Mouse (Mus musculus): Measurements from ENCODE around the gene Tcea3.
A peak's percentile ranks its signal among the peaks of the same experiment; 100 is the strongest.

The Tcea3 gene

DNA sequence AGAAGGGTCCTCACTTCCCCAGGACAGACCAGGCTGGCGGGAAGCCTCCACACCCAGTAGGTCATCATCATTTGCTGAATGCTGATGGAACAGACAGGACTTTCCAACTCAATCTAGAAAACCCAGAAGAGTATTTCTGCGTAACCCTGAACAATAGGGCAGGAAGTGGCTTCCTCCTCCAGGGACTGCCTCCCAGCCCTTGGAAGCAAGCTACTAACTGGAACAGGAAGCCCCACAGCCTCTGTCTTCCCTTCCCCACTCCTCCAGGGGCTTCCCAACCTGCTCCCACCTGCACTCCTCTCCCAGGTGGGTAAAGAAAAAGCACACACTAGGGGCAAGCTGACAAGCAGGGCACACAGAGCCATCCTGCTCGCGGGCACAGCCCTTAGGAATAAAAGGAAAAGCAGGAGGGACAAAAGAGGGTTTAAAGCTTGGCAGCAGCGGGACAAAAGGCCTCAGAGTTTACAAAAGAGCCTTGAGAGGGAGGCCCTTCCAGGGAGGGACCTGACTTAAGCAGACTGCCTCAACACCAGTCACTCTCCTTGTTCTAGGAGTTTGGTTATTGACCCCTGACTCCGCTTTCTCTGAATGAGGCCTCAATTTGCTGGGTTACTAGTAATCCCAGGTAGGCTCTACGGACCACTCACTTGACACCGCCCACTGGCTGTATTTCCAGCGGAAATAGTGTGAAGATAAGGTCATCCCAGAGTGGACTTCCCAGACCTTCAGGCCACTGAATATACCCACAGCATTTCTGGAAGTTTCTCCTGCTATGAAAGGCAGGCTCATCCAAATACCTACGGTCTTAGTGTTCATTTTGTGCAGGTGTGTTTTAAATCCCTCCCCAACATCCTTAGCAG is 35.3 kb downstream of the Tcea3 start:
- no peak for DNase-seq

DNA sequence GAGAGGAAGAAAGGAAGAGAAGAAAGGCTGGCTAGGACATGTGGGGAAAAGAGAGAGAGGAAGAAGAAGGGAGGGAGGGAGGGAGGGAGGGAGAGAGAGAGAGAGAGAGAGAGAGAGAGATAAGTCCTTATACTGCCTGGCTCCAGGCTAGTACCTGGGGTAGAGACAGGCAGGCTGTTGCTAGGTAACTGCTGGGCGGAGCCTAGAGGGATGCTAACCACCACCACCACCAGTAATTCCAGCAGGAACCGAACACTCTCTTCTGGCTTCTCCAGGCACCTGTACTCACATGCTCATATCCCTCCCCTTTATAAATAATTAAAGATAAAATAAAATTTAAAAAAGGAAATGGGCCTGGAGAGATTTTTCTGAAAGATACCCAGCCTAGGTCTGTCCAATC is 36.3 kb downstream of the Tcea3 start:
- peak; percentile 41 for DNase-seq

DNA sequence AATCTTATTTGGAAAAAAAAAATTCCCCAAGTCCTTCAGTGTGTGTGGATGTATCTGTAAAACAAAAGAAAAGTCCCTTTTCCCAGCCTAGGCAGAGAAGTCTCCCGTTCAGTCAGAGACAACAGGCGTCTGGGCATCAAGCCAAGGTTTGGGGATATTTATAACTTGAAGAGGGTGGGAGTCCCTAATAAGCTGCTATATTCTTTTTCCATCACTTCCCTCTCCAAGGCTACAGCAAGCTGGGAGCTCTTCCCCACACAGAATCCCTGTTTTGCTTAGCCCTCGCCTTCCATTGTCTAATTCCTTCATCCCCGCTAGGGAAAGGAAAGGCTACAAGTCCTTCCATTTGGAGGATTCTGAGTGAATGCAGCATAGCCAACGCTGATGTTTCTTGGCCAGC is 36.9 kb downstream of the Tcea3 start, which contains the start of gene Zfp46:
TSS of gene Zfp46 (plus strand) at position 229 of the 400 bp plus-strand sequence.
- peak; percentile 91 for DNase-seq

DNA sequence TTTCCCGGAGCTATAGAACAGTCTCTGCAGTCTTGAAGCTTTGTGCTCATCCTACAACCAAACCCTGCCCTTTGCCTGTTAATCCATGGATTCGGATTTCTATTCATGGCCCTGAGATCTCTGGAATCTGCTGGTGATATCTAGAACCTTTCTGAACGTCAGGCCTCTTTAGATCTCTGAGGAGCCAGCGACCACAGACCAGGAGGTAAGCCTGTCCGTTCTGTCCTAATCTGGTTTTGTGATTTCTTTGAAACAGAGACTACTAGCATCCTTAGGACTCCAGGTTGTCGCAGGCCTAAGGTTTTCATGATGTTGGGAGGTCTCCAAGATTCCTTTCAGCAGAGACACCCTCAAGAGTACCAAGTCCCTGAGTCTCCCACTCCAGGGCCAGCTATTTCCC is 37.4 kb downstream of the Tcea3 start:
- no peak for DNase-seq

DNA sequence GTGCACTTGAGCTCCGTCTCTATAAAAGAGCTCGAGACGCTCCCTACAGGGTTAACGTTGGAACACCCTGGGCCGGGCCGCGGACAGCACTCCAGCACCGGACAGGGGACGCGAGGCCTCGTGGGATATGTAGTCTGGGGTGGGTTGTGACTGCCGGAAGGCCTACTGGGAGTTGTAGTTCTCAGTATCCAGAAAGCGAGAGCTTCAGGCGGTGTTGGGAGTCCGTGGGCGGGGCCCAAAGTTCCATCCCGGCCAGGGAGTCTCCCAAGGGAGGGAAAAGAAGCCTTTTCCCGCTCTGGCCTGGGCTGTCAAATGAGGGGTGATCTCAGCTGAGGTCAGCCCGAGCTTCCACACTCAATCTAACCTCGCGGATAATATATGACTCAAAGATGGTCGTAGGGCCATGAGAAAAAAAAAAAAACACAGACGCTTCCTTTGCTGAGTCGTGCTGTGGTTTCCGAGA is 37.9 kb downstream of the Tcea3 start:
- DNase-seq, result peak; percentile 98

DNA sequence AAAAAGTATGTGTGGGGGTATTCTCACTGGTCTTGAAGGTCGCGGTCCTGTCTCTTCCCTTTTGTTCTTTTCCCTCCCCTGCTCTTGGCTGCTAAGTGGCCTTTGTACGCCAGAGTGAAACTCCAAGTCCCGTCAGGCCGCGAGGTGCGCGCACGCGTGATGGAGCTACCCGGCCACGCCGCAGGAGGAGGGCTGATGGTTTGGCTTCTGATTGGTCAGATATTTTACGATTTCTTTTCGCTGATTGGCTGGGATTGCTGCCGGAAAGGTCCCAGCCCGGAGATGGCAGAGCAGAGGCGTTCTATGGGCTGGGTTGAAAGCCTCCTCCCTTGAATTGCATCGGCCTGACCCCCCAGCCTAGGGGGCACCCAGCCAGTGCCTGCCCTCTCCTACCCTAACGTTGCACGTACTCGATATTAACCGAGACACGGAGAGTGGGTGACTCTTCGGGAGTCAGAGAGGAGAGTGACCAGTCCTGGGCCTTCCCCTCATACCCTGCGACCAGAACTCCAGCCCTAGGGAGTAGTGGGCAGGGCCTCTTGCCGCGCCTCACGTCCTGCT is 38.4 kb downstream of the Tcea3 start:
- DNase-seq, result peak; percentile 97

DNA sequence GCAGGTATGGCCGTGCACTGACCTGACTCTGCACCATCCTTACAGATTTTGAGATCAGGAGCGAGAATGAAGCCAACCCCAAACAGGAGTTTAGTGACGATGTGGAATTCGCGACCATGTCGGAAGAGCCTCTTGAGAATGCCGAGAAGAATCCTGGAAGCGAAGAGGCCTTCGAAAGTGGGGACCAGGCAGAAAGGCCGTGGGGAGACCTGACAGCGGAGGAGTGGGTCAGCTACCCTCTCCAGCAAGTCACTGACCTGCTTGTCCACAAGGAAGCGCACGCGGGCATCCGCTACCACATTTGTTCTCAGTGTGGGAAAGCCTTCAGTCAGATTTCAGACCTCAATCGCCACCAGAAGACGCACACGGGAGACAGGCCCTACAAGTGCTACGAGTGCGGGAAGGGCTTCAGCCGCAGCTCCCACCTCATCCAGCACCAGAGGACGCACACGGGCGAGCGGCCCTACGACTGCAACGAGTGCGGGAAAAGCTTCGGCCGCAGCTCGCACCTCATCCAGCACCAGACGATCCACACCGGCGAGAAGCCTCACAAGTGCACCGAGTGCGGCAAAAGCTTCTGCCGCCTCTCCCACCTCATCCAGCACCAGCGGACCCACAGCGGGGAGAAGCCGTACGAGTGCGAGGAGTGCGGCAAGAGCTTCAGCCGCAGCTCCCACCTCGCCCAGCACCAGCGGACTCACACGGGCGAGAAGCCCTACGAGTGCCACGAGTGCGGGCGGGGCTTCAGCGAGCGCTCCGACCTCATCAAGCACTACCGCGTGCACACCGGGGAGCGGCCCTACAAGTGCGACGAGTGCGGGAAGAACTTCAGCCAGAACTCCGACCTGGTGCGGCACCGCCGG is 42.6 kb downstream of the Tcea3 start:
- no peak for DNase-seq

DNA sequence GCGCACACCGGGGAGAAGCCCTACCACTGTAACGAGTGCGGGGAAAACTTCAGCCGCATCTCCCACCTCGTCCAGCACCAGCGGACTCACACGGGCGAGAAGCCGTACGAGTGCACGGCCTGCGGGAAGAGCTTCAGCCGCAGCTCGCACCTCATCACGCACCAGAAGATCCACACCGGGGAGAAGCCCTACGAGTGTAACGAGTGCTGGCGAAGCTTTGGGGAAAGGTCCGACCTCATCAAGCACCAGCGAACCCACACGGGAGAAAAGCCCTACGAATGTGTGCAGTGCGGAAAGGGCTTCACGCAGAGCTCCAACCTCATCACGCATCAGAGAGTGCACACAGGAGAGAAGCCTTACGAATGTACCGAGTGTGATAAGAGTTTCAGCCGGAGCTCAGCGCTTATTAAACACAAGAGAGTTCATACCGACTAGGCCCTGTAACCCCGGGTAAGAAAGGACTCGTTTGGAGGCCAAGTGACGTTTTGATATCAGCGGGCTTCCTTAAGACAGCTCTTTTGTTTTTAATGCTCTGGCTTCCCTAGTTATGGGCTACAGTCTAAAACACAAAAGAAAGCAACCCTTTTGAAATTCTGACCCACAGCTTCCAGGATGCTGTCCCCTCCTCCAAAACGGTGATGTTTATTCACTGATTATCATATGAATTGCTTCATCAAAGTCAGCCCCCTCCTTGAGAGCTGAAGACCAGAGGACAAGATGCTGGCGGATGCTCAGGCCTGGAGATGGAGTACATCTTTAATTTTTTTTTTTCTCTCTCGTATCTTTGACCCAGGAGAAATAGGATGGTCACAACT is 43.5 kb downstream of the Tcea3 start:
- no peak for DNase-seq

DNA sequence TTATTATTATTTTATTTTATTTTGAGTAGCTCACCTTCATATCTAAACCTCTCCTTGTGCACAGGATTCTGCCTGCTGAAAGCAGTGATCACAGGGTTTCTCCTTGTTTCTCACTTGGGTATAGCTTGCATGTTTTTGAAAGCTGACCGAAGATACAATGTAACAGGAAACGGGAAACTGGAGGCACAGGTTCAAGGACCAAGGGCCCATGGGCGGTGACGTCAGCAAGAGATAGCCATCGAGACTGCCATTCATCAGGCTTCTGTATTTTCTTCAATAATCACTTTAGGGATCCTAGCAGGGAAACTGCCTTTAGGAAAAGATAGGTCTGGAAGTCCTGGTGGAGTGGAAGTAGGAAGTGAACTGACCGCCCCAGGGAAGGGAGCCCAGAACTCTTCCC is 44.2 kb downstream of the Tcea3 start:
- DNase-seq, result no peak

DNA sequence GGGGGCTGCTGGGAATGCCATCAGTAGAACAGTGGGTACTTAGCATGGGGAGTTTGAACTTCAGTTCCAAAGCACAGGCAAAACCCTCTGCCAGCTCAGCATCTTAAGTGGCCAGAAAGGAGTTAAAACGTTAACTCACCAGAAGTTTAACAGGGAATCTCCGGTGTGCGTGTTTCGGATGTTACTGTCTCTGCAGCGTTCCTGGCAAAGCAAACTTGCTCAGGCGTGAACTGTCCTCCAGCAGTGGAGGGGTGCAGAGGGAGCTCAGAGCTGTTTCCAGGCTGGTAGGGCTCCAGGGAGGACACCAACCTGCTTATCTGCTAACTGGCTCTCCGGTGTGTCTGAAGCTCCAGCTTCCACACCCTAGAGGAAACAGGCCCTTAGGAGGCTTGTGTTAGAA is 48.4 kb downstream of the Tcea3 start:
- no peak for DNase-seq

DNA sequence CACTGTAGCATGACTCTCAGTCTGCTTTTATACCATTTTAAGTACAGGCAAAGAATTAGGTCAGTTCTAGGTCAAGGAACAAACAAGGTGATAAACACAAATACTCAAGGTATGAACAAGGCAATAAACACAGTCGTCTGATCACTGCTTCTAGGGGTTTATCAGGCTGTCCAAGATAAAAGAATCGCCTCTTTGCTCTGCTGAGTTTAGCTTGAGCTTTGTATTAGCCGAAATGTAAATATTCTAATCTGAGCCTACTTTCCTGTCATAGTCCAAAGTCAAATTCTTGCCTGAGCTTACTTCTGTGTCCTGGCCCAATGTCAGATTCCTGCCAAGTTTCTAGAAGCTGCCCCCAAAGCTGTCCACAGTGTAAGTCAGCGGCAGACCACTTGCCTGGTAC is 54.9 kb downstream of the Tcea3 start:
- DNase-seq, result no peak

DNA sequence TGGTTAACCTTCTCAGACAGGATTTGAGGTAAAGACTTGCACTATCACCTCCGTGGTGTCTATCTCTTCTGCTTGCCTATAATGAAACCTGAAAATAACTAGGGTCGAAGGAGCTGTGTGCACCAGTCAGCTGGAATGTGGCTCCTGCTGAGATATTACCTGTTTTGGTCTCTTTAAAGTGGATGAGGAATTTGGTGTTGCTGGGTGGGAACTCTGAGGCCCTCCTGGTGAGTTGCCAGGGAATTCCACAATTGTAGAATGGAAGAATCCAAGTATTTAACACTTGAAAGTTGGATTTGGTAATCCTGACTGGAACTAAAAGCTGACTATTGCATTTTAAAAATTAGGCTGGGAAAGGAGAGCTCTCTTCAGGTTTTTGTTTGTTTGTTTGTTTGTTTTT is 56.7 kb downstream of the Tcea3 start:
- DNase-seq, result no peak

DNA sequence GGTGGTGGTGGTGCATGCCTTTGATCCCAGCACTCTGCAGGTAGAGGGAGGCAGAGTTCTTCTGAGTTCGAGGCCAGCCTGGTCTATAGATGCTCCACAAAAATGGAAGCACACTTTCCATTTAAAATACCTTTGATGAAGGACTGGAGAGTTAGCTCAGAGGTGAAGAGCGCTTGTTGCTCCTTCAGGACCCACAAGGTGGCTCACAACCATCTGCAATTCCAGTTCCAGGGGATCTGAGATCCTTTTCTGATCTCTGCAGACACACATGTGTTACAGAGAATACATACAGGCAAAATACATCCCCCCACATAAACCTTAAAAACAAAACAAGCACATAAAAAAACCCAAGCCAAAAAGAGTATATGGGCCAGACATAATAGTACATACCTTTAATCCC is 60.8 kb downstream of the Tcea3 start:
- no peak for DNase-seq

DNA sequence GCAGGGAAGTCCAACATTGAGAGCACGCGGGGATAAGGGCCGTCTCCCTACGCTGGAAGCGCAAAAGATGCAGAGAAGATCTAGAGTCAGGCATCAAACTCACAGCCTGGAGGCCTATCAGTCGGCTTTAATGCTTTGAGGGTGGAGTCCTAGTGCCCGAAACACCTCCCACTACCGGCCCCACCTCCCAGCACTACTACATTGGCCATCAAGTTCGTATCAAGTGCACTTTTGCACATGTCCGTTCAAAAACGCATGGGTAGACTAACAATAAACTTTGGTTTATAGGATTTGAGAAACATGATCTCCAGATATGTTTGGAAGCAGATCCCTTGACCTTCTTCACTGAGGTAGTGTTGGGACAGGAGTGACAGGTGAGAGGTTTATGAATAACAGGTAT is 62.3 kb downstream of the Tcea3 start:
- DNase-seq, result no peak

DNA sequence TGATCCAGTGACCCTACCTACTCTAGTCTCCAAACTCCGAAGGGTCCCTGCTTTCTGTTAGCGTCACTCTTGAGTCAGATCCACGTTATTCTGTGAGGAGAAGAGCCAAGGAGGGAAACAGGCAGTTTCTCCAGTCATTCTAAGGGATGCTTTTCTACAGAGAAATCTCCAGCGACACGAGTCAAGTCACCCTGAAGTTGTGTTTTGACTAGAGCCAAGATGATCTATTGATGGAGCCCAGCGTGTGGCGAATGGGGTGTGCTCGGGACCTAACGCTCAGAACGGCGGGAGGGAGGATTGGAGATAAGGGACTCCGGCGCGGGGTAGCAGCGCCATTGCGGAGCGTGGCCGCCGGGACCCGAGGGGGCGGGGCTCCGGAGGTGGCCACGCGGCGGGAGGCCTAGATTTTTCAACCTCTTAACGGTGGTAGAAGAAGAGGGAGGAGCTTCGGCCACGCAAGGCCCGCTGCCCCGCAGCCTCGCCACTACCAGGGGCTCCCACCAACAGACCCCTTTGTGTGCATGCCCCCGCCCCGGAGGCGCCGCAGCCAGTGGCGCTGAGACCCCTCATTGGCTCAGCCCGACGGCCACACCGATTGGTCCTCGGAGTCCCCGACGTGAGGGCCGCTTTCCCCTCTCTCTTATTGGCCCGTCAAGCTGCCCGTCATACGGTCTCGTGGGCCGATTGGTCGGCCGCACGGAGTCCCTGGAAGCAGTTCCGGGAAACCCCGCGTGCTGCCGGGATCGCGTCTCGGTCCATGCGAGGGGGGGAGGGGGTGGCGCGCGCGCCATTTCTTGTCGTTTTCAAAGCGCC is 62.9 kb downstream of the Tcea3 start, which contains the start of gene Hnrnpr:
TSS of gene Hnrnpr (plus strand) at position 714 of the 813 bp plus-strand sequence.
- peak; percentile 98 for DNase-seq

DNA sequence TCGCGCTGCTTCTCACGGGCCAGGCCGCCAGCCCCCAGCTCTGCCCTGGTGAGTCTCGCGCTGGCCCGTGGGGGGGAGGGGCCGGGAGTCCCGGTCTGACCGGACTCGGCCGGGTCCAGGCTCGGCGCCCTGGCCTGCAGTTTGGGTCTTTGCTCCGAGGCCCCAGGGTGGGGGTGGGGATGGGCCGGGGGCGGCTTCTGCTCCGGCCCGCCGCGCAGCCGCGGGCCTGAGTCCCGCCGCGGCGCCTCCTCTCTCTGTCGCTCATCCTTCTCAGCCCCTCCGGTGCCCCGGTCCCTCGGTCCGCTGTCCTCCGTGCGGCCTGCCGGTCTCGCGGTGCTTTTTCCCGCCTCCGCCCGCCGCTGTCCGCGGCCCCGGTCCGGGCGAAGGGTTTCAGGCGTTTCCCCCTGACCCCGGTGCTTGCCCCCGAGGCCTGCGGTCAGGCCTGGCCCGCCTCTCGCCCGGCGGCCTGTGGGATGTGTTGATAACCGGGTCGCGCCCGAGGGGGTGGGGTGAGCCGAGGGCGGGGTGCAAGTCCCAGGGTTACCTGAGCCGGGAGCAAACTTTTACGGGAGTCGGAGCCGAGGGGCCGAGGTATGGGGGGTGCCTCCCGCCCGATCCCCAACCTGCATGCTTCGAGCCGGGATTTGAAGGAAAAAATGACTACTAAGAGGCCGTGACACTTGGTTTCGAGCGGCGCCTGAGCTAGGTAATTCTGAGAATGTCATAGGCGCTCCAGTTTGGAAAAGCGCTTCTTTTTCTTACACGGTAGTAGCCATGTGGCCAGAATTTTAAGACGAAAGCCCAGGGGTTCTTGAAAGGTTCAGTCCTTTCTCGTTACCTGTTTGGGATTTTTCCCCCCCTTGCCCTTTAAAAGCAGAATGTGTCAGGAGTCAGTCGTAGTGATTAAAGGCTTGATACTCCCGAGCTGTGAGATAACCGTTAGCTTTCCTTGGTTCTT is 63.8 kb downstream of the Tcea3 start:
- peak; percentile 29 for DNase-seq

DNA sequence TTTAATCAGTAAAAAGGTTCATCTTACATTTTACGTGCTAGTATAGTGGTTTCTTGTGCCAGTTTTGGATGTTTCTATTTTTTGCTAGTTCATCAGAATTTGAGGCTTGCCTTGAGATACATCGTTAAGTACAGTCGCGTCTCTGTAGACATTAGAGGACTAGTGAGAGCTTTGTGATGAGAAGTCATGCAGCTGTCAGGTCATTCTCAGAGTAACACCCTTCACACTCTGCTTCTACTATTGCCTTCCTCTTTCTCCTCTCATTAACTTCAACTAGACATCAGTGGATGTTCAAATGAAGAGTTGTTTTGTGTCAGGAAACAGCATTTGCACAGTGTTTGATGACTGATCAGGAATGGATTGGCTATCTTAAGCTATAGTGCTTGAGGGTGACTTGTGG is 65.1 kb downstream of the Tcea3 start:
- DNase-seq, result no peak

DNA sequence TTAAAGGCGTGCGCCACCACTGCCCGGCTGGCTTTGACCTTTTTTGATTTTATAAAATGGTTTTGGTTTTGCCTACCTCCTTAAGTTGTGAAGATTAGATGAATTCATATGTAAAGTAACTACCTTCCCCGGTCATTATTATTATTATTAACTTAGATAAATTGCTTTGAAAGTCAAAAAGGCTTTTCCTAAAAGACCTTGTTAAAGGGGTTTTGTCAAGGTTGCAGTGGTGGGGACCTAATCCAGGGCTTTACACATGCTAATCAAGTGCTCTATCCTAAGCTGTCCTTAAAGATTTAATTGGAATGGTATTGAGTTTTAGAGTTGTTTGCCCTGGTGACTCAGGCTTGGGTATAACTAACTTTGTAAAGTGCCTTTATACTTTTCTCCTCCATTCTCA is 70.1 kb downstream of the Tcea3 start:
- DNase-seq, result no peak

DNA sequence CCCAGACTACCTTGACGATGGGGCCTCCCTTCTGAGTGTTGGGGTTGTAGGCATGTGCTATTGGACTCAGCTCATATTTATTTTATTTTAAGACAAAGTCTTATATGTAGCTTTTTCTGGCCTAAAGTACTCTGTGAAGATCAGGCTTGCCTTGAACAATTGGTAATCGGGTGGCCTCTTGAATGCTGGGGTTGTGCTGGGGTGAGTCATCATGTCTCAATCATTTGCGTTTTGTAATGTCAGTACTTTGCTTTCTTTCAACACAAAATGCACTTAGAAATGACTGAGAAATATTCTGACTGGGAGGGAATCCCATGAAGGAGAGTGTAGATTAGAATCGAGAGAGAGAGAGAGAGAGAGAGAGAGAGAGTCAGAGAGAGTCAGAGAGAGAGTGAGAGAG is 72.5 kb downstream of the Tcea3 start:
- no peak for DNase-seq

DNA sequence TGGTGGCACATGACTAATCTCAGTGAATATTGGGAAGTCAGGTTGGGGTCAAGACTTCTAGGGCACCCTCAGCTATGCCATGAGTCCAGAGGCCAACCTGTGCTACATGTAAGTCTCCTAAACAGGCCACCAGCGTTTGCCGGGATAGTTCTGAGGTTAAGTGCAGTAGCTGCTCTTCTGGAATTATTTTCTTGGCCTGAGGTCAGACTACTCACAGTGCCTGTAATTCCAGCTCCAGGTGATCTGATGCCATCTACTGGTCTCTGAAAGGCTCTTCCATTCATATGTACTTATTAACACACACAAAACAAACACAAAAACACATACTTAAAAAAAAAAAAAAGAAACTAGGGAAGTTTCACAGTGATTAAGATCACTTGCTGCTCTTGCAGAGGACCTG is 76.7 kb downstream of the Tcea3 start:
- DNase-seq, result no peak
